Mouse (Mus musculus) ovary, postnatal 14 days (tissue): ENCODE measurements around the gene Agtpbp1.
"Not testable (repeated sequence)": the region's sequence is repeated elsewhere in the genome, so short reads cannot be mapped to it uniquely, and the experiment has no call there.

Source experiments
- DNase-seq: peaks from one replicate; pipeline ENCODE4 v3.0.0; 2022; ENCODE audit warnings: low spot score

The Agtpbp1 gene

GRCm38 (mm10) chr13:59584947-59585647 lies at the start of gene Agtpbp1, which contains the start of gene Naa35:
Gene Agtpbp1, minus strand, starts transcription at chr13:59585227.
Gene Naa35, plus strand, starts transcription at chr13:59585259.
- peak; percentile 98 for DNase-seq

GRCm38 (mm10) chr13:59634637-59635036 lies 49.6 kb upstream of the Agtpbp1 start:
- DNase-seq: no peak

DNA sequence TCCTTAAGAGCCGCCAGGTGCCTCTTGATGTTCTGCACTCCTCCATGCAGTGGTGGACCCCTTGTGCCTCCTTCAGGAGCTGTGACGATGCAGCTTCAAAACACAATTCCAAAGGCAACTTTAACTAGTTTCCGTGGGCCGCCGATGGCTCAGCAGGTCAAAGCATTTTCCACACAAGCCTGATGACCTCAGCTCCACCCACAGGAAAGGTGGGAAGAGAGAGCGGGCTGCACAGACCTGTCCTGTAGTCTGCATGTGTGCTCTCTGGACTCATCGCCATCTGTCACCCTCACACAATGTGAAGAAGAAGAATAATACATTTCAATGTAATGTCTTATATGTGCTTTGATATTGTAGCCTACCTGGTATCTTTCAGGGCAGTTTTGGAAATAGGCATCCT lies 41.7 kb upstream of the Agtpbp1 start:
- DNase-seq: no peak

DNA sequence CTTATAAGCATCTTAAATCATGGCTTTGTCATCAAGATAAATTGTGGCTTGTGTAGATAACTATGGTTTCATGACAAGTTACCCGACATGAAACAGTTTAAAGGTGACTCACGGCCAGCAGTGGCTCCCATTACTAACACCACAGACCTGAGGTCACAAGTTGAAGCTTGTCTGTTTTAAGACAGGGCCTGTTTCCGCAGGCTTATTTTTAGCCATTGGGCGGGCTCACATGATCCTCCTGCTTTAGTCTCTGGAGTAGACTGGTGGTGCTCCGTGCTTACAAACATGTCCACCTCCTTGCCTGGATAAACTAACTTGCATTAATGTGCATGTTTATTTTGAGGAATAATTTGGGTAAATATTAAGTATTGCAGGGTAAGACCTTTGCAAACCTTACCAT lies 39.9 kb upstream of the Agtpbp1 start:
- no peak for DNase-seq

DNA sequence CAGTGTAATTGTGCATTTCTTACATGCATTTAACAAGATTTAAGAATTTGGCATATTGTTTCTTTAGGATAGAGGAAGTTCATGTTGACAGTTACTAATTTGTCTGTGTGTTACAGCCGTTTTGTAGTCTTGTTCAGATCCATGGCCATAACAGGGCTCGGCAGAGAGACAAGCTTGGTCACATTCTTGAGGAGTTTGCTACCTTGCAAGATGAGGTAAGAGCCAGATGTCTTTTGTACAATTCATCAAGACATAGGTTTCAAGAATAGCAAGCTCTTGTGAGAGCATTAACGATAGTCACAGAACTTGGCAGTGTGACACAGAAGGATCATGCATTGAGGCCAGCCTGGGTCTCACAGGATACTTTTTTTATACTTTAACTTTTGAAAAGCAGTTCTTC lies 39.4 kb upstream of the Agtpbp1 start:
- no peak for DNase-seq

DNA sequence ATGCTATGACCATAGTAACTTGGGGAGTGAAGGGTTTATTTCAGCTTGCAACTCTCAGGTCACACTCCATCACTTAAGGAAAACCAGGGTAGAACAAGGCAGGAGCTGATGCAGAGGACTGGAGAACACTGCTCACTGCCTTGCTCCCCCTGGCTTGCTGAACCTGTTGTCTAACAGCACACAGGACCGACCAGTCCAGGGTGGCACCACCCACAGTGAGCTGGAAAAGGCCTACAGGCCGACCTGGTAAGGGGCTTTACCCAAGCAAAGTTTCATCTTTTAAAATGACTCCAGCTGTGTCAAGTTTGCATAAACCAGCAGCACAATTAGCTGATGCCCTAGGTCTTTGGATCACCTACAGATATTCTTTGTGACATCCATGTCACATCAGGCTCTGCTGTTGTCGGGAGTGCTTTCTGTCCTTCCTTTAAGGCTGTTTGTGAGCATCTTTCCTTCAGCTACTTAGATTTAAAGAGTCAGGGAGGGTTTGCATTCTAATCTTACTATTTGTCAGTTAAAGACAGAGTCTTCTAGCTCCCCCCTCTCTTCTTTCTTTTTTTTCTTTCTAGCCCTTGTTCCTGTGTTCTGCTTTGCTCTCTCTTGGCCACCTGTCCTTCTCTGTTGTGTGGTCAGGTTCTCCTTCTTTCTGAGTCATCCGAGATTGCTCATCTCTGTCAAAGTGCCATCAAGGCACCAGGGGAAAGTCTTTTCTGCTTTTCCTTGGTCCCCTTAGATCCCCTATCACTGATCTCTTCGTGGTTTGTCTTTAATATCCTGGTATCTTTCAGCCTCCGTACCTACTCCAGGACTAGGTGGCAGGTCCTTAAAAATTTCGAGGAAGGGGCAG lies 36.8 kb upstream of the Agtpbp1 start:
- DNase-seq: no peak

GRCm38 (mm10) chr13:59618463-59618862 lies 33.4 kb upstream of the Agtpbp1 start:
- no peak for DNase-seq

DNA sequence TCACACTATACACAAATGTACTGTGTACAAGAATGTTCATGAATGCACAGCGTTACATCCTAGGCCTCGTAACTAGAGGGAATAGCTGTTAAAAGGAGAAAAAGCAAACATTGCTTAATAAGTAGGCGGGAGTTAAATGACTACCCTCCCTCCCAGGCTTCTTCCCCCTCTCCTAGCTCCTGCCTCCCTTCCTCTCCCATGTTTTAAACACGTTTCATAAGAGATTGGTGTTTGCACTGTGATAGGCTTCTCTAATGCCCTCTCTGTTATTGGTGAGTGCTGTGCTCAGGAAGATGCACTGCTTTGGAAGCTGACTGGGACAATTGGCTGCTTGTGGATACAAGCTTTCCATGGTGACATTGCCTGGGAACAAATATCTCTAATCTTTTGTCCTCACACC lies 30.5 kb upstream of the Agtpbp1 start:
- no peak for DNase-seq

DNA sequence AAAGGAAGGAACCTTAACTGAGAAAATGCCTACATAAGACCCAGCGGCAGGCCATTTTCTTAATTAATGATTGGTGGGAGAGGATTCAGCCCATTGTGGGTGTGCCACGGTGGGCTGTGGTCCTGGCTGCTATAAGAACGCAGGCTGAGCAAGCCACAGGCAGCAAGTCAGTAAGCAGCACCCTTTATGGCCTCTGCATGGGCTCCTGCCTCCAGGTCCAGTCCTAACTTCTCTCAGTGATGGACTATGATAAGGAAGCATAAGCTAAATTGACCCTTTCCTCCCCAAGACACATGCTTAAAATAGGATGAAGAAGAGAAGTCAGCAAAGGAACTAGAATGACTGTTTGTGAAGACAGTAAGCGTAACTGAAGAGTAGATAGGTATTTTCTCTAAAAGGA lies 30.1 kb upstream of the Agtpbp1 start:
- no peak for DNase-seq

DNA sequence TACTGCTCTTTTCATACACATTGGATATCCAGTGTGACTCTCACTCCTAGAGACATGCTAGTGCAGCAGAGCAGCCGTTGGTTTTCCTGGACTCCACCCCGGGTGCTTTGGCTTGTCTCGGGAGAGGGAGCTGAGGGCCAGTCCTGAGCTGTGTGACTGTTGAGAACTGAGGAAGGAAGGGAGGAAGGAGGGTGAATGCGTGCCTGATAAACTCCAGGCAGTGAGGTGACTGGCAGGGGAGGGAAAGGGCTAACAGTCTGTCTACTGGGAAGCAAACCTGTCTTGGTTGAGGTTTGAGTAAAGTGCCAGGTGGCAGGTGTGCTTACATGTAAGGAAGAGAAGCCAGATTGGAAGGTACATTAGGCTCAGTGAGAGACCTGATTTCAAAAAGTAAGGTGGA lies 28.8 kb upstream of the Agtpbp1 start:
- no peak for DNase-seq

DNA sequence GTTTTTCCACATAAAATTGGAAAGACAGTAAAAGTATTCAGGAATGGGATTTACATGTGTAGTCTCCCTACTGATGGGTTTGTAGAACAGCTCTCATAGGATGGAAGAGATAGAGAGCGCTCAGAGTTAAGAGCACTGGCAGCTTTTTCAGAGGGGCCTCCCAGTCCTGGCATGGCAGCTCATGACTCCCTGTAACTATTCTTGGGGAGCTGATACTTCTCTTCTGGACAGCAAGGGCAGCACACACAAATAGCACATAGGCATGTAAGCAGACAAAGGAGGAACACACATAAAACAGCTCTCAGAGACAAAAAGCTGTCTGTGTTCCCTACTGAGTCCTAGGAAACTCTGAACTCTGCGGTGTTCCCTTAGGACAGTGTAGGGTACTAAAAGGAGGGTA lies 25.4 kb upstream of the Agtpbp1 start:
- DNase-seq: no peak

- no peak for DNase-seq
Observed at GRCm38 (mm10) chr13:59609885-59610284, 24.9 kb upstream of the Agtpbp1 start.

DNA sequence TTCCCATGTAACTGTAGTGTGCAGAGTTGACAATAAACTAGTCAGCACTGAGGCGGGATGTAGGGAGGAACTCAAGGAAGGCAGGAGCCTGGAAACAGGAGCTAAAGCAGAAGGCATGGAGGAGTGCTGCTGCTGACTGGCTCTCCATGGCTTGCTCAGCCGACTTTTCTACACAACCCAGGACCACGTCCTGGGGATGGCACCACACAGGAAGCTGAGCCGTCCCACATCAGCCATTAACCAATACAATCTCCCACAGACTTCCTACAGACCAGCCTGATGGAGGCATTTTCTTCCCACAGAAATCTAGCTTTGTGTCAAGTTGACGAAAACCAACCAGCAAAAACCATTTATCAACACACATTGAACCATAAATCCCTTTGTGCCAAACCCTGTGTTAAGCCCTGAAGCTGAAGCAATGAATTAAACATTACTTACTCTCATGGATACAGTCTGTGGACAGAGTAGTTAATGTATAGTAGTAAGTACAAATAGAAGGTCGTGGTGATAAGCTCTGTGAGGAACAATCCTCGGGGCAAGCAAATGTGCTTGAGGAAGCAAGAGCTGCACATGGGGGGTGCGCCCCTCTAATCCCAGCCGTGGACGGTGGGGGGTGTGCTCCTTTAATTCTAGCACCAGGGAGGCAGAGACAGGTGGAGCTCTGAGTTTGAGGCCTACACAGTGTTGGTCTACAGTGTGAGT lies 20.3 kb upstream of the Agtpbp1 start:
- no peak for DNase-seq

GRCm38 (mm10) chr13:59604511-59604910 lies 19.5 kb upstream of the Agtpbp1 start:
- DNase-seq: no peak

GRCm38 (mm10) chr13:59603096-59603495 lies 18.1 kb upstream of the Agtpbp1 start:
- DNase-seq: no peak

GRCm38 (mm10) chr13:59592630-59593029 lies 7.6 kb upstream of the Agtpbp1 start:
- no peak for DNase-seq

DNA sequence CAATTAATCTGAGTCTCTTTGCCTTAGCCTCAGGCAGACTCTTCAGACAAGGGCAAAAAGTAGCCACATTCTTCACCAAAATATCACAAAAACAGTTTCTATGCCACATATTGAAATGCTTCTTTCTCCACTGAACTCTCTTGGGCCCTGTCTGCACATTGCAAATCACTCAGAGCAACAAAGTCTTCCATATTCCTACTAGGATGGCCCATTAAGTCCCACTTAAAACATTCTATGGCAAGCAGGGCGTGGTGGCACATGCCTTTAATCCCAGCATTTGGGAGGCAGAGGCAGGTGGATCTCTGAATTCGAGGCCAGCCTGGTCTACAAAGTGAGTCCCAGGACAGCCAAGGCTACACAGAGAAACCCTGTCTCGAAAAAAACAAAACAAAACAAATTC lies 7.0 kb upstream of the Agtpbp1 start:
- not testable (repeated sequence) for DNase-seq

- no peak for DNase-seq
Observed at GRCm38 (mm10) chr13:59590691-59591090, 5.7 kb upstream of the Agtpbp1 start.

DNA sequence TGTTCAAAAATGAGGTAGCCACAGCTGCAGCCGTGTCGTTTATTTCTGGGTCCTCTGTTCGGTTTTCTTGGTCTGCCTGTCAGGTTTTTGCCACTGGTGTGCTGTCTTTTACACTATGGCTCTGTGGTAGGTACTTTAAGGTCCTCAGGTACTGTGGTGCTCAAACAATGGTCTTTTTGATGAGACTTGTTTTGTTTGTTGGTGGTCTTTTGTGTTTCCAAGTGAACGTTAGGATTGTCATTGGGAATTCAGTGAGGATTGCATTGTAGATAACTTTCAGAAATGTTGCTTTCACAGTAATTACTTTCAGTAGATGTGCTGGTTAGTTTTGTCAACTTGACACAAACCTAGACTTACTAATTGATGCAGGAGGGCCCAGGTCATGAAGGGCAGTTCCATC lies 4.6 kb upstream of the Agtpbp1 start:
- DNase-seq: no peak

DNA sequence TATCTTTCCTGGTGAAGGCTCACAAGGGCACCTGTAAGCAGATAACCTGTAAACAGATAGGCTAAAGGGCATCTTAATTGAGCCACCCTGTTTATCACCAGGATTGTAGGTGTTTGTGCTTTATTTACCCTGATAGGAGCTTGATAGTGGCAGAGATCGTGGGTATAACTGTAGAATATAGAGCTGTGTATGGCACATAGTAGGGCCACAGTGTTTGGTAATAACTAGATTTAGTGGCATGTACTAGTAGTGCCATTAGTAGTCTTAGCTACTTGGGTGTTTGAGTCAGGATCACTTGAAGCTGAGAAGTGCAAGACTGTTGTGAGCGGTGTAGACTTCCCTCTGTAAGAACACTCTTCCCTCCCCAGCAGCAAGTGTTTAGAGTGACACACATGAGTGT lies 2.2 kb upstream of the Agtpbp1 start:
- no peak for DNase-seq

- peak; percentile 23 for DNase-seq
Observed at GRCm38 (mm10) chr13:59585648-59586005, 600 bp upstream of the Agtpbp1 start.

DNA sequence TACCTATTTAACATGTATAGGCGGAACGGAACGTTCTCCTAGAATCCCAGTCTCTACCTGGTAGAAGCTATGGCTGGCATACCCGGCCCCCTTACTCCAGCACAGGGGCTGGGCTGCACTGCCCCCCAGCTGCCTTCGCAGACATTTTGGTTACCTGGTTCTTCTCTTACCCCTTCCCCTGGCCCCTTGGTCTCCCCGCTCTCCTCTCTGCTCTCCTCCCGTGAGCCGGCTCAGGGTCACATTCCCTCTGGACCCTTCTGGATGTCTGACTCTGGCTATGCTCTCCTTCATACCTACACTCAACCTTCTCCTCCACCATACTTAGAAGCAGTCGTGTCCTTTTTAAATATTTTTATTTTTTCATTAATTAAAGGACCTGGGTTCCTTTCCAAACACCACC lies 546 bp downstream of the Agtpbp1 start:
- peak; percentile 31 for DNase-seq

- DNase-seq: no peak
Observed at GRCm38 (mm10) chr13:59580954-59581353, 4.1 kb downstream of the Agtpbp1 start.
